Mouse (Mus musculus) heart, adult 11 months (tissue): Measurements from ENCODE around the gene Lurap1.
A peak's percentile ranks its signal among the peaks of the same experiment; 100 is the strongest.

Experiments used
- DNase-seq: peaks from one replicate; pipeline ENCODE4 v3.0.0; 2022

The Lurap1 gene

DNA sequence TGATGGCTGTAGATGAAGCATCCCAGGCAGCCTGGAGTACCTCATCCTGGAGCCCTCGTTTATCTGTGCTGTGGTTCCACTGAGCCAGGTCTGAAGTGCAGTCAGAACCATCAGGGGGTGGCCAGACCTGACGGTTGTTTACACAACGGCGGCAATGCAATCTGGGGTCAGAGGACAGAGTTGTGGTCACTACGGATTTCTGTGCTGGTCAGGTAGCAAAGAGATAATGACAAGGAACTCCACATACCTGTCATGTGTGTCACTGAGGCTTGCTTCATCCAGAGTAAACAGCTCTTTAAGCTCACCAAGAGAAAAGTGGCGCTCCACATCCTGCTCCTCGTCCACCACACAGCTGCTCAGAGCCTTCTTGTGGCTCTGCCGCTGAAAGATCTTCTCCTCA, 53.9 kb downstream of the Lurap1 start:
- DNase-seq, result peak; percentile 76

DNA sequence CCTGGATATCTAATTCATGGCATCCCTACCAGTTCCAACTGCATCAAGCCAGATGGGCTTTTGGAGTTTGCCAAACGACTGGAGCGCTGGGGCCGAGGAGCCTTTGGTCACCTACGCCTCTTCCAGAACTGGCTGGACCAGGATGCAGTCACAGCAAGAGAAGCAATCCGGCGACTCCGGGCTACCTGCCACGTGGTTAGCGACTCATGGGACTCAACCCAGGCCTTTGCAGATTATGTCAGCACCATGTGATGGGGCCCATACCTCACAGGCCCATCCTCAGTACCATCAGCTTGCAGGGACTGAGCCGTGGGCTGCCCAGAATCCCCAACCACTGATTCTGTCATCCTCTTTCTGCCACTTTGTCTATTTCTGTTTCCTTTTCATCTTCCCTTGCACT, 54.8 kb downstream of the Lurap1 start:
- DNase-seq, result peak; percentile 85

DNA sequence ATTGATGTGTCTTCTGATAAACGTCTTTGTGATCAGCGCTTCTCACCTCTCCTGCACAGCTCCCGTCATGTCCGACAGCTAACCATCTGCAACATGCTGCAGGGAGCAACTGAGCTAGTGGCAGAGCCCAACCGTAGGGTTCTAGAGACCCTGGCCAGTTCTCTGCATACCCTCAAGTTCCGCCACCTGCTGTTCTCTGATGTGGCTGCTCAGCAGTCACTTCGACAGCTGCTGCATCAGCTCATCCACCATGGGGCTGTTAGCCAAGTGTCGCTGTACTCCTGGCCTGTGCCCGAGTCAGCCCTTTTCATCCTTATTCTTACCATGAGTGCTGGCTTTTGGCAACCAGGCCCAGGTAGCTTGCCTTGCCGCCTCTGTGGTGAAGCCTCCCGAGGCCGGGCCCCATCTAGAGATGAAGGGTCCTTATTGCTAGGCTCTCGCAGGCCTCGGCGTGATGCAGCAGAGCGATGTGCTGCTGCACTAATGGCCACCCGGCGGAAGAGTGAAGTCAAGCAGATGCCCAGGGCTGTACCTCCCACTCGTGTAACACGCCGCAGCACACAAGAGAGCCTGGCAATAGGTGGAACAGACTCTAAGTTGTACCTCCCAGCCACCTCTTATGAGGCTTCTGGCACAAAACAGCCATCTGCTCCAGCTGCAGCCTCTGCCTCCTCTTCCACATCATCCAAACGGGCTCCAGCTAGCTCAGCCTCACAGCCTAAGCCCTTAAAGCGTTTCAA, 62.5 kb downstream of the Lurap1 start:
- DNase-seq, result peak; percentile 84
